Mouse (Mus musculus) lung, adult 2 months (tissue): ENCODE data around the gene Bsn. TPM values are rescaled to one million over a fixed set of nuclear protein-coding genes. Genes with fewer than 3 reads are reported as not detected.
"Not testable (repeated sequence)": the region's sequence is repeated elsewhere in the genome, so short reads cannot be mapped to it uniquely, and the experiment has no call there.

Experiments used
- DNase-seq: peaks from one replicate; pipeline ENCODE4 v3.0.0; 2022
- H3K4me1 ChIP-seq: fragments of 200-500 bp; 2 replicates; pipeline ENCODE4 v1.6.1; 2011; ENCODE audit warnings: low read length; ENCODE audit not compliant: control insufficient read depth, insufficient read depth
- H3K4me3 ChIP-seq: fragments of 200-500 bp; replicated peaks from 2 replicates; pipeline ENCODE3; 2011; ENCODE audit warnings: low read depth, mild to moderate bottlenecking, control low read depth, low read length; ENCODE audit errors: extremely low read depth
- CTCF ChIP-seq: fragments of 200-500 bp; IDR thresholded peaks from 2 replicates; pipeline ENCODE4 v1.5.1; 2011; ENCODE audit warnings: mild to moderate bottlenecking, low read length, control low read depth; ENCODE audit not compliant: insufficient read depth
- POLR2A ChIP-seq: fragments of 200-500 bp; IDR thresholded peaks from 2 replicates; pipeline ENCODE4 v1.6.1; 2011; ENCODE audit warnings: low read depth, mild to moderate bottlenecking, control low read depth, low read length, borderline replicate concordance; ENCODE audit errors: extremely low read depth
- WGBS: fragments of 180-500 bp; shearing (Covaris S2); methylation state at CpG from one replicate; pipeline ENCODE4 v1.1.7; 2018; 5-methylcytosine and 5-hydroxymethylcytosine counted together
- polyA plus RNA-seq: library from polyadenylated mRNA; depleted of rRNA; stranded (reverse); fragments of >200 nt; gene quantifications from 2 replicates; pipeline ENCODE4 v1.2.3, GENCODE M21; 2012

Gene Bsn
- polyA plus RNA-seq, 1 experiment: 0.95 TPM

- Histone ChIP-seq H3K4me3 (no peak overlapping the region), H3K4me1 (no peaks in the 10 kb centered on the region; the same call in 1 of the 2 replicates)
- WGBS: 71% methylated on average over 7 of the region's 7 CpGs
- TF ChIP-seq CTCF (0 out of 2 replicates have a peak, but pooled peaks have one; percentile 14), POLR2A (no peak)
- DNase-seq: no peak
Observed at GRCm38 (mm10) chr9:108139963-108140695, 50.1 kb downstream of the Bsn start.

GRCm38 (mm10) chr9:108139169-108139962 is 50.8 kb downstream of the Bsn start:
- Histone ChIP-seq H3K4me1 (no peaks in the 10 kb centered on the region), H3K4me3 (no peak overlapping the region)
- 81% methylated on average over 17 of the region's 17 CpGs for WGBS
- TF ChIP-seq CTCF (no peak), POLR2A (no peak)
- DNase-seq: no peak

DNA sequence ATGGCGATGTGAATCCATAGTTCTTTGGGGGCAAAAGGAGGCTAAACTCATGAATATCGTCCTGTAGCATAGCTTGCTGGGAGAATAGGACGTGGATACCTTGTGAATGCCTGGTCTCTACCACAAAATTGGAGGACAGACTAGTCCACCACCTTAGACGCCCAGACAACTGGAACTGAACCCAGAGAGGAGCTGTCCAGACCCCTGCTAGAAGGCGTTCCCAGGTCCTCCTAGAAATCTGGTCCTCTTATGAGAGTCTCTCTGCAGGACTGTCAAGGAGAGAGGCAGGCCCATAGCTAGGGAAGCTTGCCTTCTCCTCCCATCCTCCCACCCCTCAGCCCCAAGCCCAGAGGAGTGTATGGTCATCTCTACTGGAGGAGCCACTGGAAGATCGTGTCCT is 52.1 kb downstream of the Bsn start:
- no peak for TF ChIP-seq CTCF
- no peak for TF ChIP-seq POLR2A

GRCm38 (mm10) chr9:108137523-108137922 is 52.7 kb downstream of the Bsn start:
- DNase-seq: no peak
- H3K4me3 ChIP-seq: no peak overlapping the region
- no peak for TF ChIP-seq POLR2A
- 28% methylated on average over 17 of the region's 17 CpGs for WGBS
- H3K4me1 ChIP-seq: no peaks in the 10 kb centered on the region

More for the DNA sequence above, 52.1 kb downstream of the Bsn start:
- Histone ChIP-seq H3K4me3 (no peak overlapping the region), H3K4me1 (no peaks in the 10 kb centered on the region)
- DNase-seq: no peak
- WGBS: 78% methylated on average over 6 of the region's 6 CpGs

DNA sequence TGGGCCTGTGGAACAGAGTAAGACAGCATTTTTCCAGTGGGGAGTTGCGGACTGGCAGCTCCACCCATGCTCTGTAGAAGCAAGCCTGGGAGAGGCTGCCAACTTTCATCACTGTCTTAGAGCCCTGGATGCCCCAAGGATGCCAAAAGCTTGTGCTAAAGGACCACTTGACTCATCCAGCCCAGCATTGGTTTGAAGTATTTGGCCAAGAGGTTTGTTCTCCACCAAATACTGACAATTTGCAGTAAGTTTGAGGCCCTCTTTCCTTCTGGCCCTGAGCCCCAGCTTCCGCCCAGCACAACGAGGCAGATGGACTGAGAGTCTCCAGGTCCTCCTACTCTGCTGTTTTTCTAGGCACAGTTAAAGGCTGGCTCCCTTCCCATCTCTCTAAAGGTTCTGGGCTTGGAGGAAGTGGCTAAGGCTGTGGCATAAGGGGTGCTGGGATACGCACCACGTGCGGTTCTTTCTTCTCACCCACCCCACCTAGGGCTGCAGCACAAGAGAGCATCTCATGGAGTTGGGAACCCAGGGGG is 53.2 kb downstream of the Bsn start:
- Histone ChIP-seq H3K4me1 (no peaks in the 10 kb centered on the region), H3K4me3 (no peak overlapping the region)
- DNase-seq: no peak
- 60% methylated on average over 6 of the region's 6 CpGs for WGBS
- TF ChIP-seq POLR2A (no peak), CTCF (no peak)

GRCm38 (mm10) chr9:108136225-108136624 is 54.0 kb downstream of the Bsn start:
- WGBS: 53% methylated on average over 1 of the region's 1 CpGs
- no peak overlapping the region for H3K4me3 ChIP-seq
- DNase-seq: no peak
- no peaks in the 10 kb centered on the region for H3K4me1 ChIP-seq
- TF ChIP-seq CTCF (0 out of 2 replicates have a peak, but pooled peaks have one; percentile 7), POLR2A (no peak)

GRCm38 (mm10) chr9:108135679-108136078 is 54.5 kb downstream of the Bsn start:
- H3K4me1 ChIP-seq, DNase-seq, H3K4me3 ChIP-seq: not testable (repeated sequence)
- WGBS: 87% methylated on average over 3 of the region's 3 CpGs

GRCm38 (mm10) chr9:108133478-108133877 is 56.7 kb downstream of the Bsn start:
- DNase-seq: no peak

DNA sequence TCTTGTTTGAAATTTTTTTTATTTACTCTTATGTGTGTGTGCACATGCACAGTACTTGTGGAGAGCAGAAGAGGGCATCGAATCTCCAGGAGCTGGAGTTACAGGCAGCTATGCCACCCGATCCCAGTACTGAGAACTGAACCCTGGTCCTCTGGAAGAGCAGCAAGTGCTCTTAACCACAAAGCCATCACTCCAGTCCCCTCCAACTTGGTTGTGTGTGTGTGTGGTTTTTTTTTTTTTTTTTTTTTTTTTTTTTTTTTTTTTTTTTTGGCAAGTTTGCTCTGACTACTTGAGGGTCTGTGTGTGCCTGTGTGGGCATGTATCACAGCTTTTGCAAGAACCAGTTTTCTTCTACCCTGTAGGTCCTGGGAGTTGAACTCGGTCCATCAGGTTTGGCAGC is 57.8 kb downstream of the Bsn start:
- DNase-seq: no peak
- H3K4me1 ChIP-seq: no peaks in the 10 kb centered on the region
- WGBS: 89% methylated on average over 3 of the region's 3 CpGs
- TF ChIP-seq CTCF (no peak), POLR2A (no peak)
- no peak overlapping the region for H3K4me3 ChIP-seq

More at GRCm38 (mm10) chr9:108133478-108133877, 56.7 kb downstream of the Bsn start:
- WGBS: 84% methylated on average over 1 of the region's 1 CpGs
- H3K4me1 ChIP-seq: no peaks in the 10 kb centered on the region
- TF ChIP-seq CTCF: no peak
- no peak for TF ChIP-seq POLR2A
- no peak overlapping the region for H3K4me3 ChIP-seq
